Mouse (Mus musculus): ENCODE data around the gene Ugt1a6b.
"Not testable (repeated sequence)": the region's sequence is repeated elsewhere in the genome, so short reads cannot be mapped to it uniquely, and the experiment has no call there.

Ugt1a6b gene

DNA sequence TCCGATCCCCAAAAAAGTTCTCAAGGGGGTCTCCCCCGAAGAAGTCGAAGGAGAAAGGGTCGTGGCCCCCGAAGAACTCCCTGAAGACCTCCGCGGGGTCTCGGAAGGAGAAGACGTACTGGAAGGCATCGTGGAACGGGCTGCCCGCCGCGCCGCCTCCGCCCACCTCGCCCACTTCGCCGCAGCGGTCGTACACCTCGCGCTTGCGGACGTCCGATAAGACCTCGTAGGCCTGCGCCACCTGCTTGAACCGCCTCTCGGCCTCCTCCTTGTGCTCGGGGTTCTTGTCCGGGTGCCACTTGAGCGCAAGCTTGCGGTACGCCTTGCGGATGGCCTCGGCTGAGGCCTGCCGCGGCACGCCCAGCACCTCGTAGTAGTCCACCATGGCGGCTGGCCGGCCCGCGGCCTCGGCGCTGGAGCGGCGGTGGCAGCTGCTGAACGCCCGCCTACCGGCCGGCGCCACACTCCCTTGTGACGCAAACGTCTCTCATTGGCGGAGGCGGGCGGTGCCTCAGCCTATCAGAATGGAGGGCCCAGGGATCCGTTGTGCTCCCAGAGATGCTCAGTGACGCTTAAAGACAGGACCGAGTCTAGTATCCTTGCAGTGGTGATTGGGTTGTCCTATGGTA is 102.4 kb downstream of the Ugt1a6b start, which contains the start of gene Dnajb3:
Gene Dnajb3 (minus strand): TSS at position 489 of the 629 bp plus-strand sequence.
- DNase-seq, result peak; percentile 88

DNA sequence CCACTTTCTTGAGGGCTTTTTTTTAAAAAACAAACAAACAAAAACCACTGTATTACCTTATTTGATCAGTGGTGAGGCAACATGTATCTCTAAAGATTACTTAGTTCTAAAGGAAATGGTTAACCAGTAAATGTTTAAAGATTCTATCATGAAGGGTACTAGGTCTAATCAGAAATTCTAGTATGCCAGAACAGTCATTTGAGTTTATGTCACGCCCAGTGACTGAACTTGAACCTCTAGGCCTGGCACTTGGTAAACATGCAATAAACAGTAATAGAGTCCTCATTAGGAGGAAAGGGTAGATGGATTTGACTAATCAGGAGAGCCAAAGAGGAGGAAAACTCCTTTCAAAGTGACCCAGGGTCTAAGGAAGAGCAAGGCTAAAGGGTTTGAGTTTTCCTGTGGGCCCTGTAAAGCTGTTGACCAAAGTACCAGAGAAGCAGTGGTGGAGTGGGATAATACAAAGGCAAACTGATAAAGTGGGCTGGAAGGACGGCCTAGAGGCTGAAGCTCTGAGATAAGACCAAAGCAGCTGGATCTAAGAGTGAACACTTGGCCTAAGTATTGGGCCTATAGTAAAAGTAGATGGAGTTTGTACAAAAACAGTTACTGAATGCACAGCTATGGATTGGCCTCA is 103.9 kb downstream of the Ugt1a6b start:
- no peak for DNase-seq

DNA sequence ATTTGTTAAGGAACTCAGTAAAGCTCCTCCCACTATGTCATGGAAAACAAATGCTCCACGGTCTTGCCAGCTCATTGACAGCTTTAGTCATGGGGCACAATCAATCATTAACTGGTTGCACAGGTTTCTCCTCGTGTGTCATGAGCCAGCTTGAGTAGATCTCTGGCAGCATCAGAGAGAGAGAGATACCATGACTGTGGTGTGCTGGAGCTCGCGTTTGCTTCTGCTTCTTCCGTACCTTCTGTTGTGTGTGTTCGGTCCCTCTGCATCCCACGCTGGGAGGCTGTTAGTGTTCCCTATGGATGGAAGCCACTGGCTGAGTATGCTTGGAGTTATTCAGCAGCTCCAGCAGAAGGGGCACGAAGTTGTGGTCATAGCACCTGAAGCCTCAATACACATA is 108.8 kb downstream of the Ugt1a6b start, which contains the start of gene Ugt1a1:
Gene Ugt1a1 (plus strand): TSS at position 148 of the 400 bp plus-strand sequence.
- DNase-seq, result no peak

DNA sequence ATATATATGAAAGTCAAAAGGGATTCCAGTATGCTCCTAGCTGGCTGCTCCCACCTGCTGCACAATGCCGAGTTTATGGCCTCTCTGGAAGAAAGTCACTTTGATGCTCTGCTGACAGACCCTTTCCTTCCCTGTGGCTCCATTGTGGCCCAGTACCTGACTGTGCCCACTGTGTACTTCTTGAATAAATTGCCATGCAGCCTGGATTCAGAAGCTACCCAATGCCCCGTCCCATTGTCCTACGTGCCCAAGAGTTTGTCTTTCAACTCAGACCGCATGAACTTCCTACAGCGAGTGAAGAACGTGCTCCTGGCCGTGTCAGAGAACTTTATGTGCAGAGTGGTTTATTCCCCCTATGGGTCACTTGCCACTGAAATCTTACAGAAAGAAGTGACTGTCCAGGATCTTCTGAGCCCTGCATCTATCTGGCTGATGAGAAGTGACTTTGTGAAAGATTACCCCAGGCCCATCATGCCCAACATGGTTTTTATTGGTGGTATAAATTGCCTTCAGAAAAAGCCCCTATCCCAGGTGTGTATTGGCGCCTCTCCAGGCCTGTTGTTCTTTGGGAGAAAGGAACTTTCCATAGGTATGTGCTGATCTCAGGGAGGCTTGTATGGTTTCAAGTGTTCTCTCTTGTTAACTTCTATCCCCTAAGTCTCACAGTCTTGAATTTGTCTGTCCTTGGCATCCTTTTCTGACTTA is 109.4 kb downstream of the Ugt1a6b start:
- DNase-seq, result no peak

DNA sequence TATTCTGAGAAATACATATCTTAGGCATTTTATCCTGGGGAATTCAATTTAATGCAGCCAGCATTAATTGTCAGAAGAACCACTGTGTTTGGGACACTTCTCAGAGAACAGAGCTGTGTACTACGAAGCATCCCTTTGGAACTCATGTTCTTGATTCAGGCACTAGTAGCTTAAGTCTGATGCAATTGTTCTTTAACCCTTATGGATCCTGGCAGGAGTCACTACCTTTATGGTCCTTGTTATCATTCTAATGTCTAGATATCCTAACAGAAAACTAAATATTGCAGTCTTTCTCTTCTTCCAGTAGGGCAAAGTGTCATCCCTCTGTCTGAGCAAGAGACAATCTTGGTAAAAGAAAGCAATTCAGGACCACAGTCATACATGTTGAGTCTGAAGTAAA is 110.0 kb downstream of the Ugt1a6b start:
- DNase-seq, result no peak

DNA sequence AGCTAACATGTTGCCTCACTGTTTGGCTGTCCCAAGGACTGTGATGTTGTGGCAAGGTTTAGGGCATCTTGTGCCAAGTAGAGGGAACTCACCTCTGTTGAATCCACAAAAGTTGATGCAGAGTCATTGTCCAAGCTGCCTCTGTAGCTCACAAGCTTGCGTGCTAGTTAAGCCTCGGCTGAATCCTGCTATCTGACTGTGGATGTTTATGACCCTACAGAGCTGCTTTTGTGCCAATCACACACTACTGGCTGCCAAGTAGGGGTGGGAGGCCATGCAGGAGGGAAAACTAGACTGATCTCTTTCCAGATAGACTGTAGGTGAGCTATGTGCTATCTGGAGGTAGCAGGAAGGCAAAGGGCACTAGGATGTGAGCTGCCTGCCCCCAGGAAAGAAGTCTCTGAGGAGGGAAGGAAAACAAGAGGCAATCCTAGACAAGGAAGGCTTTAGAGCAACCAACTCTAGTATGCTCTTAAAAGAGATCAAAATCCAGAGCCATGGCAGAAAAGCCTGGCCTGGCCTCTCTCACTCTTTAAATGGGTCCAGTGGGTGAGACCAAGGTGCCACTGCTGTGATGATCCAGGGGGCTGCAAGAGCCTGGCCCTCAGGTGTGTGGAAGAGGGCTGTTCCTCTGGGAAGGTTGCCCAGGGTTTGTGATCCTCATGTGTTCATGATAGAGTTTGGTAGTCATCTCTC is 110.9 kb downstream of the Ugt1a6b start:
- DNase-seq, result peak; percentile 15

DNA sequence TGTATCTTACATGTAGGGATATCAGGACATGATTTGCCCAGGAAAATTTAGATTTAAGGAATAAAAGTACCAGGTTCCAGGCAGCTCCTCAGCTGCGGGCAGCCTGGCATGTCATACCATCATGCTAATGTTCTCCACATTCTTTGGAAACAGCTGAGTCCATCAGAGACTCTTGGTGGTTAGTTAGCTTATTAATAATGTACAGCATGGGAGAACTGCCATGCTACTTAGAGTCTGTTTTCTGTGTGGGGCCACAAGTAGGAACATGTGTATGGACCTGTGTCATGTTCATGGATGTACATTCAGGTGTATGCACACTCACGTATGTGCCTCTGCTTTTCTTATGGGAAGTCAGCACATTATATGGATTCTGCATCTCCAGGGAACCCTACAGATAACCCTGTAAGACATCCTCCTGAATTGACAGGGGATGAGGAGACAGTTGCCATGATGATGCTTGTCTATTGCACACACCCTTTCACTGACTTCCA is 111.5 kb downstream of the Ugt1a6b start:
- no peak for DNase-seq

DNA sequence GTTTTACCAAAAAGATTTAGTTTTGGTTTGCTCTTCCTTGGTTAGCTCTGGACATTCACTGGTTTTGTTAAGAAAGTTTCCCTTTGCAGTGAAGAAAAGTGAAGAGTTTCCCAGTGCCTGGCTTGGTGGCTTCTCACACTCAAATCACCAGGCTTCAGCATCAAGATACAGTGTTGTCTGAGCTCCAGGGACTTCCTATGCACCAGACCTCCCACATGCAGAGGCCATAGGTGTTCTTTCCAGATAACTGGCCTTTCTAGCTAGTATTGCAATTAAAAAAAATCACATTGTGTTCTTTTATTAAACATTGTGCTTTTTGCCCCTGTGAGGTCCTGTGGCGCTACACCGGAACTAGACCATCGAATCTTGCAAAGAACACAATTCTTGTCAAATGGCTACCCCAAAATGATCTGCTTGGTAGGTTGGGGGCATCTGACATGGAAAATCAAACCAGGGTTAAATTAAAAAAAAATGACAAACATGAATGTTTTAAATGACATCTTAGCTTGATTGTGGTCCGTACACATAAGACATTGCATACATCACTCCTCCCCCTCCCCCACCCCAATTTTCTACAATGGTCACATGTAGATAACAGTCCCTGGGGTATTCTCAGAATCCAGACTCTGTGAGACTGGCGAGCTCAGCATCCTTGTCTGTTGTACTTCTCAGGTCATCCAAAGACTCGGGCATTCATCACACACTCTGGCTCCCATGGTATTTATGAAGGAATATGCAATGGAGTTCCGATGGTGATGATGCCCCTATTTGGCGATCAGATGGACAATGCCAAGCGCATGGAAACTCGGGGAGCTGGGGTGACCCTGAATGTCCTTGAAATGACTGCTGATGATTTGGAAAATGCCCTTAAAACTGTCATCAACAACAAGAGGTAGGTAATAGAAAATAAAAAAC is 112.7 kb downstream of the Ugt1a6b start:
- no peak for DNase-seq

DNA sequence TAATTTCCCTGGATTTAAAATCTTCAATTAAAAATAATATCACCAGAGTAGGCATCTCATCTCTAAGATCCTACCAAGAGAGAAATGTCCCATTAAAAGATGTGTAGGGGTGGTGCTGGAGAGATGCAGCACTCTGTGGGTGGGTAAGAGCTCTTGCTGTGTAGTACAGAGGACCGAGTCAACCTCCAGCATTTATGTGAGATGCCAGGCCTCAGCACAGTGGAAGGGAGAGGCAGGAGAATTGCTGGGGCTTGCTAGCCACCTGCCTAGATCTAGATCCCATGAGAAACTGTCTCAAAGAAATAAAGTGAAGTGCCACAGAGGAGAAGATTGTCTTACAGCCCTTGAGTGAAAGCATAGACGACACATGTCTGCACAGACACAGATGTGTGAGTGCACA is 113.5 kb downstream of the Ugt1a6b start:
- no peak for DNase-seq

DNA sequence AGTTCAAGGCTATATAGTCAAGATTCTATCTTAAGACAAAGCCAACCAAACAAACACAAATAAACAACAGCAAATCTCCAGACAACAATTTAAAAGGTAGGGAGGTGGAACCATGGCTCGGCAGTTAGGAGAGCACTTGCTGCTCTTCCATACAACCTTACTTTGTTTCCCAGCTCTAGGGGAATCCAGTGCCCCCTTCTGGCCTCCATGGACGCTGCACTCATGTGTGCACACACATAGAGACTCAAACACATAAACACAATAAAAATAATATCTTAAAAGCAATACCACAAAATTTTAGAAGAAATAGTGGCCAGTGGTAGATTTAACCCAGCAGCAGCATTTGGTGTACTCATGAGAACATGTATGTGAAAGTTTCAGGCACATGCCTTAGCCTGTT is 114.1 kb downstream of the Ugt1a6b start:
- DNase-seq, result peak; percentile 32

DNA sequence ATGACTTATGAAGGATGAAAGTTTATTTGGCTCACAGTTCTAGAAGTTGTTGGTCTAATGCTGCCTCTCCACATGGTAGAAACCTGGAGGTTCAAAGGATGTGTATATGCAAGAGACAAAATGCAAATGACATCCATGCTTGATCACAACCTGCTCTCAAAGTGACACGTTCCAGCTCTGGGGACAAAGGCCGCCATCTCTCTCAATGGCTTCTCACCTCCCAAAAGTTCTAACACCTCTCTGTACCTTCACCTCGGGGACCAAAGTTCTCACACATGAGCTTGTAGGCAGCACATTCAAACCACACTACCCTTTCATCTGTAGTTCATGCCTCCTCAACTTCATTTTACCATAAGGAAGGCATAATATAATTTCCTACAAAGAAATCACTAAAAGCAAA is 114.5 kb downstream of the Ugt1a6b start:
- no peak for DNase-seq

DNA sequence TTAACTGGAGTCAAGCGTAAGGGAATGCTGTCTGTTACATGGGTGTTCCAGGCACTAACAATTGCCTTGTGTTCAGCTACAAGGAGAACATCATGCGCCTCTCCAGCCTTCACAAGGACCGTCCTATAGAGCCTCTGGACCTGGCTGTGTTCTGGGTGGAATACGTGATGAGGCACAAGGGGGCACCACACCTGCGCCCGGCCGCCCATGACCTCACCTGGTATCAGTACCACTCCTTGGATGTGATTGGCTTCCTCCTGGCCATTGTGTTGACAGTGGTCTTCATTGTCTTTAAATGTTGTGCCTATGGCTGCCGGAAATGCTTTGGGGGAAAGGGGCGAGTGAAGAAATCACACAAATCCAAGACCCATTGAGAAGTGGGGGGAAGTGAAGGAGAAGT is 115.0 kb downstream of the Ugt1a6b start:
- peak; percentile 19 for DNase-seq

DNA sequence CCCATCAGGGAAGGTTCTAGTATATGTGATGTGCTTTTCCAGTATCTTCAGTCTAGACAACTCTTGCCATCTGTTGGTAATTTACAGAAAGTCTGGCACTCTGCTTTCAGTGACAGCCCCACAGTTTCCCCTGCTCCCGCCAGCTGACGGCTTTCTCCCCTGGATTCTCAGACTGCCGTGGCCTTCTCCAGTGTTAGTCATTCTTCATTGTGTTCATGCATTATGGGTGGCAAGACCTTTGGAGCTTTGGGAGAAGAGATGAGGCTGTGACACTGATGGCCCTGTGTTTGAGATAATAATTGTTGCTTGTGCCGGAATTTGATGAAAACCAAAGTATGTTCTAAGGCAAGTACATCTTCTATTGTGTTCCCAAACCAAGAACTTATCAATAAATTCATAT is 115.5 kb downstream of the Ugt1a6b start:
- DNase-seq, result no peak

DNA sequence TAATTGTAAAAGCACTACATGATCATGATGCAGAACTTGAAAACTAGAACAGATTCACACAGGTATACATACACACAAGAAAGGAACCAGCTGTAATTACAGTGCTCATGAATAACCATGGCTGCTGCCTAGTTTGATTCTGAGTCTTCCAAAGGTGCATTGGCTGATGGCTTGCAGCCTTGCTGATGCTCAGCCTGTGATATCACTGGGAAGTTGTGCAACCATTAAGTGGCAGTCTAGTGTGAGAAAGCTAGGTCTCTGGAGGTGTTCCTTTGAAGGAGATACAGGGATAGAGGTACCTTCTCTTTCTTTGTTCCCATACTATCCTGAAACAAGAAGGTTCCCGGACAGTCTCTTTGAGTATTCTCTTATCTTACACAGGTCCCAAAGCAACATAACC is 116.0 kb downstream of the Ugt1a6b start:
- no peak for DNase-seq

DNA sequence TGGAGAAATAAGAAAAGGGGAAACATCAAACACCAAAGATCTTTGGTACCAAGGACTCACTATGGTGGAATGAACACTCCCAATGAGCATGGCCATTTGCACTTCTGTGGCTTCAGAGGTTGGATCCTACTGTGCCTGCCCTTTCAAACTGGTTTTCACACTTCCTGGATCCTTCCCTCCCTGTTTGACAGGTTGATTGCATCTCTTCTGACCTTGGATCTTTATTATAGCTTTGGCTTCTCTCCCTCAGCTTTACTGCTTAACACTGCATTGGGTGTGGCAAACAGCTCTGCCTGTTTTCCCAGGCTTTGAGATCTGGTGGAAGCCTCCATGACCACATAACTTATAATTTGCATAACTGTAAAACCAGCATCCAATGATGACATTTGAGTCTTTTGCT is 117.3 kb downstream of the Ugt1a6b start:
- no peak for DNase-seq

DNA sequence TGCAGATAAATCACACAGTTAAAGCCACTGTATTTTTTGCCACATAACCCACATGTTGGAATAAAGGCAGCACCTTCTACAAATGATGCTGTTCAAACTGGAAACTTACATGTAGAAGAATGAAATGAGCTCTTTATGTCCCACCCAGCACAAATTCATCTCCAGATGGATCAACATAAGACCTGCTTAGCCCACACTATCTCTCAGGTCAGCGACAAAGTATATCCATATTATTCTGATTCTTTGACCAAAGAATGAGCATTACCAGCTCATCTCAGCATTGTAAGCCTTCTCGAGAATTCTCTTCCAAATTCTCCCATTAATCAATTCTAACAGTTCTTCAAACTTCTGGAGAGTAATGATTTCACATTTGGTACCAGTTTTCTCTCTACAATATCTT is 119.2 kb downstream of the Ugt1a6b start:
- DNase-seq, result no peak

DNA sequence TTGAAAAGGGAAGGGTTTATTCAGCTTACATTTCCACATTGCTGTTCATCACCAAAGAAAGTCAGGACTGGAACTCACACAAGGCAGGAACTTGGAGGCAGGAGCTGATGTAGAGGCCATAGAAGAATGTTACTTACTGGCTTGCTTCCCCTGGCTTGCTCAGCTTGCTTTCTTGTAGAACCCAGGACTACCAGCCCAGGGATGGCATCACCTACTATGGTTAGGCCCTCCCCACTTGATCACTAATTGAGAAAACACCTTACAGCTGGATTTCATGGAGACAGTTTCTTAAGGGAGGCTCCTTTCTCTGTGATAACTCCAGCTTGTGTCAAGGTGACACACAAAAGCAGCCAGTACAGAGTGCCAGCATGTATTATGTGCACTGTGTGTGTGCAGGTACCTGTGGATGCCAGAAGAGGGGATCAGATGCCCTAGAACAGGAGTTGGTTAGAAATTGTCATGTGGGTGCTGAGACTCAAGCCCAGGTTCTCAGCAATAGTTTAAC is 120.0 kb downstream of the Ugt1a6b start:
- not testable (repeated sequence) for DNase-seq

DNA sequence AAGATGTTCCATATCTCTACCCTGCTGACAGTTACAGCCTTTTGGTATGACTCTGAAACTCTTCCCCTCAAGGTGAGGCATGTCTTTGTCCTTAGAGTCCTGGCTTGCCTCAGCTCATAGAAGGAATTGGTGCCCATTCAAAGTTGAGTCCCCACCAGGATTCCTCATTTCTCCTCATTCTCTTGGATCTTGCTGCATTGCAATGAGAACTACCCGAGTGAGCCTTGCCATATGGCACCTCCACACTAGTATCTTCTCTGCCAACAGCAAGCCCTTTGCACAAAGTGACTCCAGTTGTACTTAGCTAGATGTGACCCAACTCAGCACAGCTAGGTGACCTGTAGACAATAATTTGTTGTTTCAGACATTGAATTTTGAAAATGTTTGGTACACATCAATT is 120.5 kb downstream of the Ugt1a6b start:
- DNase-seq, result peak; percentile 11

DNA sequence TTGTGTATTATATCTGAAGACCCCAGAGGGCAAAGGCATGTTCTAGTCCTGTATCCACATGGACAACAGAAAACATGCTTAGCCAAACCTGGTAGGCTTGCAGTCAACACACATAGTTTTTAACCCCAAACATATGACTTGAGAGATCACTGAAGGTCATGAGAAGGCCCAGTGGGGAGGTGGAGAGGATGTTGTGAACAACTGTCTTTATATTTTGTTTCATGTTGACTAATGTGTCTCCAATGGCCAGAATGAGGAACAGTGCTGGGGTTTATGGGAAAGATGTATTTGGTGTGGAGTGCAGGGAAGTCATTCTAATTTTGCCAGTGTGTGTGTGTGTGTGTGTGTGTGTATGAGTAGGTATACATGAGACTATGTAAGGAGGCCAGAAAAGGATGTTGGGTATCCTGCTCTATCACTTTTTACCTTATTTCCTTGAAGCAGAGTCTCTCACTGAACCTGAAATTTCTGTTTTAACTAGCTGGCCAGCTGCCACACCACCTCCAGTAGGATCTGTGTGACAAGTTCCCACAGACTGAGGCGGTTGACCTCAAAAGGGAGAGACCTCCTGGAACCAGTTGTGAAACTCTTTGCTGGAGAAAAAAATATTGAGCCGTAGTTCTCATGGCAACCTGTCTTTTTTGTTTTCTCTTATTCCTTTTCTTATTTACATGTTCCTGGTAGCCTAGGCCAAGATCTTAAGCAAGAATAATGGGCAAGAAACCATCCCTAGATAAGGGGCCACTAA is 121.2 kb downstream of the Ugt1a6b start:
- DNase-seq, result peak; percentile 36

DNA sequence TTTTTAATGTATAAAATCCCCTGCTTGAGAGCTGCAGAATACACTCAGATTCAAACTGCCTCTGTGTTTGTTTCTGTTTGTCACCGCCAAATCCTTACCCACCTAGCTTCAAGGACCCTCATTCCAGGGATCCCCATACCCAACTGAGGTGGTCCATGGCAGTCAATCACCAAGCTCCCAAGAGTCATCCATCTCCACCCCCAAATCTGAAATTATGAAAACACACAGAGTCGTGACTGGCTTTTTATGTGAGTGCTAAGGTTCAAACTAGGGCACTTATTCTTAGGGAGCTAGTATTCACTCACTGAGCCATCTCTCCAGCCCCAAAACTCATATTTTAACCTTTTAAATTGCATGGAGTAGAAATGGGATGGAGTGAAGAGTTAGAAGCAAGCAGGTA is 122.2 kb downstream of the Ugt1a6b start:
- DNase-seq, result not testable (repeated sequence)

DNA sequence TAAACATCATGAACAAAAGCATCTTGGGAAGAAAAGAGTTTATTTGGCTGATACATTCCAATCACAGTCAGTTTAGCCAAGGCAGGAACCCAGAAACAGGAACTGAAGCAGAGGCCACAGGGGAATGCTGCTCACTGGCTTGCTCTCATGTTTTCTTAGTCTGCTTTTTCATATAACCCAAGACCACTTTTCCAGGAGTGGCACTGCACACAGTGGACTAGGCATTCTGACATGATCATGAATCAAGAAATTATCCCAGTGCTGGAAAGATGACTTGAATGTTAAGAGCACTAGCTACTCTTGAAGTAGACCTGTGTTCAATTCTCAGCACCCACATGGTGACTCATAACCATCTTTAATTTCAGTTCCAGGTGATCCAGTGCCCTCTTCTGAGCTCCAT is 122.7 kb downstream of the Ugt1a6b start:
- DNase-seq, result peak; percentile 6

Measured in kidney, postnatal 10 days (tissue).